Mouse (Mus musculus): ENCODE data around the gene Gm15293. TPM values are rescaled to one million over a fixed set of nuclear protein-coding genes. Genes with fewer than 3 reads are reported as not detected.
"Not testable (repeated sequence)": the region's sequence is repeated elsewhere in the genome, so short reads cannot be mapped to it uniquely, and the experiment has no call there.

Gm15293 gene
- total RNA-seq (2021) (not detected), polyA plus RNA-seq (2012; rRNA removed) (not detected in 2 replicates)
- long read RNA-seq, result 0 reads

DNA sequence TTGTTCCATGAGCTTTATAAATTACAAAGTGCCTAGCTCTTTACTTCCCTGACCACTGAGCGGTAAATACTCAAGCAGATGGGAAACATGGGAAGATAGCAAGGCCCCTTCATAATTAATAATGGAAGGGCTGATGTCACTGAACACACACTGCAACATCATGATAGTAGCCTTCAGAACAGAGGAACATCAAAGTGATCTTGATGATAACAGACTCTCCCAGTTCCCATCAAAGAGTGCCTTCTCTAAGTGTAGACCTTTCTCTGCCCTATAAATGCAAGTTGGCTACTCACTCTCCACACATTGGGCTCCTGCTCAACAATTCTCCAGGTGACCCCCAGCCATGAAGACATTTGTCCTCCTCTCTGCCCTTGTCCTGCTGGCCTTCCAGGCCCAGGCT, at the start of gene Gm15293:
Gm15293 (plus strand) TSS at position 301 of the 400 bp plus-strand sequence.
- H3K4me3 ChIP-seq; H3K27me3 ChIP-seq (ENCODE audit: control insufficient read depth, insufficient read depth, low read length): not testable (repeated sequence)
- WGBS, result no CpG with 5 or more reads among the region's 1 CpGs

GRCm38 (mm10) chr8:21161977-21162376, 39.4 kb upstream of the Gm15293 start, which contains the start of gene Defa22:
Gene Defa22 (plus strand): TSS chr8:21162277.
- H3K27me3 ChIP-seq (ENCODE audit: control insufficient read depth, insufficient read depth, low read length); H3K27ac ChIP-seq; H3K9ac ChIP-seq (ENCODE audit: low read depth, low read length); H3K4me1 ChIP-seq (ENCODE audit: control insufficient read depth, insufficient read depth, low read length); H3K36me3 ChIP-seq (ENCODE audit: control insufficient read depth, insufficient read depth, low read length); DNase-seq; intact Hi-C loops (cut with DNase I); H3K4me3 ChIP-seq; H3K79me2 ChIP-seq (replicated peaks; ENCODE audit: control insufficient read depth, insufficient read depth, low read length): not testable (repeated sequence)
- WGBS, result no CpG with 5 or more reads among the region's 1 CpGs

More for the DNA sequence above, at the start of gene Gm15293:
- intact Hi-C loops (cut with DNase I); H3K9ac ChIP-seq (ENCODE audit: low read depth, low read length); H3K4me1 ChIP-seq (ENCODE audit: control insufficient read depth, insufficient read depth, low read length); DNase-seq; H3K27ac ChIP-seq; H3K36me3 ChIP-seq (ENCODE audit: control insufficient read depth, insufficient read depth, low read length); H3K79me2 ChIP-seq (replicated peaks; ENCODE audit: control insufficient read depth, insufficient read depth, low read length): not testable (repeated sequence)

- DNase-seq; H3K4me1 ChIP-seq (ENCODE audit: control insufficient read depth, insufficient read depth, low read length); intact Hi-C loops (cut with DNase I); H3K36me3 ChIP-seq (ENCODE audit: control insufficient read depth, insufficient read depth, low read length); H3K4me3 ChIP-seq; H3K9ac ChIP-seq (ENCODE audit: low read depth, low read length); H3K79me2 ChIP-seq (replicated peaks; ENCODE audit: control insufficient read depth, insufficient read depth, low read length); H3K27ac ChIP-seq; H3K27me3 ChIP-seq (ENCODE audit: control insufficient read depth, insufficient read depth, low read length): not testable (repeated sequence)
- no CpG with 5 or more reads among the region's 1 CpGs for WGBS
Measured at GRCm38 (mm10) chr8:21191314-21191713, 10.0 kb upstream of the Gm15293 start, which contains the start of gene Defa31. Gene Defa31 (plus strand): TSS chr8:21191614.

Other genes starting within 250 kb of the Gm15293 start
- gene Defa21, start 176.0 kb upstream of the Gm15293 start, total RNA-seq (2021), result not detected
- gene Defa21, start 176.0 kb upstream of the Gm15293 start, polyA plus RNA-seq (2012; rRNA removed), result not detected in 2 replicates
- gene Defa23, start 146.5 kb upstream of the Gm15293 start, total RNA-seq (2021), result not detected
- gene Defa23, start 146.5 kb upstream of the Gm15293 start, polyA plus RNA-seq (2012; rRNA removed), result 0.88 TPM in 1 of 2 replicates, not detected in the other
- gene Defa35, start 136.5 kb upstream of the Gm15293 start, total RNA-seq (2021), result not detected
- gene Defa35, start 136.5 kb upstream of the Gm15293 start, polyA plus RNA-seq (2012; rRNA removed), result not detected in 2 replicates
- gene Defa25, start 117.1 kb upstream of the Gm15293 start, total RNA-seq (2021), result not detected
- gene Defa25, start 117.1 kb upstream of the Gm15293 start, polyA plus RNA-seq (2012; rRNA removed), result not detected in 2 replicates
- not detected for gene Gm14851, start 105.5 kb upstream of the Gm15293 start, total RNA-seq (2021)
- not detected in 2 replicates for gene Gm14851, start 105.5 kb upstream of the Gm15293 start, polyA plus RNA-seq (2012; rRNA removed)
- gene Defa30, start 66.9 kb upstream of the Gm15293 start, total RNA-seq (2021), result not detected
- not detected in 2 replicates for gene Defa30, start 66.9 kb upstream of the Gm15293 start, polyA plus RNA-seq (2012; rRNA removed)
- gene Defa22, start 39.3 kb upstream of the Gm15293 start, total RNA-seq (2021), result not detected
- gene Defa22, start 39.3 kb upstream of the Gm15293 start, polyA plus RNA-seq (2012; rRNA removed), result not detected in 2 replicates
- not detected for gene Defa31, start 9.9 kb upstream of the Gm15293 start, total RNA-seq (2021)
- gene Defa31, start 9.9 kb upstream of the Gm15293 start, polyA plus RNA-seq (2012; rRNA removed), result not detected in 2 replicates
- gene Gm15292, start 48.2 kb downstream of the Gm15293 start, total RNA-seq (2021), result not detected
- gene Gm15292, start 48.2 kb downstream of the Gm15293 start, polyA plus RNA-seq (2012; rRNA removed), result not detected in 2 replicates
- not detected for gene Defa27, start 114.0 kb downstream of the Gm15293 start, total RNA-seq (2021)
- gene Defa27, start 114.0 kb downstream of the Gm15293 start, polyA plus RNA-seq (2012; rRNA removed), result not detected in 2 replicates
- not detected for gene Defa29, start 125.5 kb downstream of the Gm15293 start, total RNA-seq (2021)
- gene Defa29, start 125.5 kb downstream of the Gm15293 start, polyA plus RNA-seq (2012; rRNA removed), result not detected in 2 replicates
- not detected for gene Defa2, start 177.0 kb downstream of the Gm15293 start, total RNA-seq (2021)
- not detected in 2 replicates for gene Defa2, start 177.0 kb downstream of the Gm15293 start, polyA plus RNA-seq (2012; rRNA removed)
- gene Defa33, start 190.2 kb downstream of the Gm15293 start, total RNA-seq (2021), result not detected
- not detected in 2 replicates for gene Defa33, start 190.2 kb downstream of the Gm15293 start, polyA plus RNA-seq (2012; rRNA removed)
- gene Defa36, start 225.8 kb downstream of the Gm15293 start, total RNA-seq (2021), result not detected
- not detected in 2 replicates for gene Defa36, start 225.8 kb downstream of the Gm15293 start, polyA plus RNA-seq (2012; rRNA removed)